Mouse (Mus musculus) left cerebral cortex, adult 11 months (tissue): Measurements from ENCODE around the gene Lrig2.

Experiments
- DNase-seq: peaks from one replicate; pipeline ENCODE4 v3.0.0; 2022; ENCODE audit warnings: low spot score

The Lrig2 gene

GRCm38 (mm10) chr3:104367912-104368311 lies 143.8 kb downstream of the Lrig2 start:
- DNase-seq, result no peak

- no peak for DNase-seq
These were observed 149.9 kb downstream of the Lrig2 start for GRCm38 (mm10) chr3:104361814-104362213.

GRCm38 (mm10) chr3:104360325-104360724 lies 151.4 kb downstream of the Lrig2 start:
- DNase-seq, result no peak

GRCm38 (mm10) chr3:104359225-104360135 lies 152.2 kb downstream of the Lrig2 start:
- no peak for DNase-seq

GRCm38 (mm10) chr3:104358747-104359146 lies 153.0 kb downstream of the Lrig2 start:
- DNase-seq, result no peak

- DNase-seq, result no peak
These were observed 155.6 kb downstream of the Lrig2 start for GRCm38 (mm10) chr3:104356106-104356505.

- no peak for DNase-seq
These were observed 157.8 kb downstream of the Lrig2 start for GRCm38 (mm10) chr3:104353884-104354283.

- no peak for DNase-seq
These were observed 159.2 kb downstream of the Lrig2 start for GRCm38 (mm10) chr3:104352358-104353060.

- no peak for DNase-seq
These were observed 161.3 kb downstream of the Lrig2 start for GRCm38 (mm10) chr3:104350253-104350945.

- no peak for DNase-seq
These were observed 161.9 kb downstream of the Lrig2 start for GRCm38 (mm10) chr3:104349847-104350228.

- DNase-seq, result no peak
These were observed 162.4 kb downstream of the Lrig2 start for GRCm38 (mm10) chr3:104349203-104349846.
